Mouse (Mus musculus) neural tube, embryonic 14.5 days (tissue): Measurements from ENCODE around the gene Il5. TPM values are rescaled to one million over a fixed set of nuclear protein-coding genes. Genes with fewer than 3 reads are reported as not detected.

ENCODE experiments used
- ATAC-seq: fragments of 200-750 bp; cut with Nextera tagmentation; 2 replicates; pipeline ENCODE4 v1.8.0; 2017; ENCODE audit warnings: low read depth, mild to moderate bottlenecking, moderate TSS enrichment, moderate library complexity
- H3K27ac ChIP-seq: fragments of 300-500 bp; sonication (generic); 2 replicates; pipeline ENCODE4 v1.5.1; 2014; ENCODE audit warnings: low read depth, mild to moderate bottlenecking, control low read depth, low read length, moderate library complexity, mixed read lengths
- H3K27me3 ChIP-seq: fragments of 300-500 bp; sonication (generic); 2 replicates; pipeline ENCODE4 v1.6.1; 2014; ENCODE audit warnings: low read length; ENCODE audit not compliant: control insufficient read depth, insufficient read depth
- H3K36me3 ChIP-seq: fragments of 300-500 bp; sonication (generic); 2 replicates; pipeline ENCODE4 v1.6.1; 2014; ENCODE audit warnings: low read length, mixed read lengths; ENCODE audit not compliant: control insufficient read depth, insufficient read depth
- H3K4me1 ChIP-seq: fragments of 300-500 bp; sonication (generic); 2 replicates; pipeline ENCODE4 v1.6.1; 2014; ENCODE audit warnings: low read length; ENCODE audit not compliant: control insufficient read depth, insufficient read depth
- H3K4me2 ChIP-seq: fragments of 300-500 bp; sonication (generic); 2 replicates; pipeline ENCODE4 v1.6.1; 2014; ENCODE audit warnings: mild to moderate bottlenecking, low read depth, low read length, control low read depth
- H3K4me3 ChIP-seq: fragments of 300-500 bp; sonication (generic); 2 replicates; pipeline ENCODE4 v1.5.1; 2014; ENCODE audit warnings: low read depth, low read length, control low read depth, mixed read lengths
- H3K9ac ChIP-seq: fragments of 300-500 bp; sonication (generic); replicated peaks from 2 replicates; pipeline ENCODE4 v1.6.1; 2014; ENCODE audit warnings: low read depth, mild to moderate bottlenecking, control low read depth, low read length, mixed read lengths
- H3K9me3 ChIP-seq: fragments of 300-500 bp; sonication (generic); 2 replicates; pipeline ENCODE4 v1.6.1; 2016; ENCODE audit warnings: low read length; ENCODE audit not compliant: control insufficient read depth
- WGBS: fragments of 180-500 bp; shearing (Covaris S2); extraction: QIAGEN DNeasy Blood & Tissue Kit; methylation state at CpG from one replicate; pipeline ENCODE4 v1.1.7; 2014; 5-methylcytosine and 5-hydroxymethylcytosine counted together
- polyA plus RNA-seq: library from polyadenylated mRNA; unstranded; fragments of >200 nt; fragmentation: Nextera tagmentation; extraction: Ambion mirVana; gene quantifications from 2 replicates; pipeline ENCODE4 v1.2.1, GENCODE M21; 2014

The Il5 gene
- polyA plus RNA-seq = not detected in 2 replicates

DNA sequence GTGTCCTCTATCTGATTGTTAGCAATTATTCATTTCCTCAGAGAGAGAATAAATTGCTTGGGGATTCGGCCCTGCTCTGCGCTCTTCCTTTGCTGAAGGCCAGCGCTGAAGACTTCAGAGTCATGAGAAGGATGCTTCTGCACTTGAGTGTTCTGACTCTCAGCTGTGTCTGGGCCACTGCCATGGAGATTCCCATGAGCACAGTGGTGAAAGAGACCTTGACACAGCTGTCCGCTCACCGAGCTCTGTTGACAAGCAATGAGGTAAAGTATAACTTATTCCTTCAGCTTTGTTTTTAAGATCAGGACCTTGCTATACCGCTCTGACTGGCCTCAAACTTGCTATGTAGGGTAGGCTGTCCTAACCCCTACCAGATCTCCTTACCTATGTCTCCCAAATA is at the start of gene Il5:
Gene Il5, plus strand, starts transcription at position 80 of the 400 bp plus-strand sequence.
- H3K27ac ChIP-seq = no peak within 1 kb of the TSS
- no peaks in the 10 kb centered on the region for H3K27me3 ChIP-seq
- WGBS = 86% methylated on average over 6 of the region's 6 CpGs
- no peak for ATAC-seq
- H3K4me3 ChIP-seq = no peak within 1 kb of the TSS
- H3K9me3 ChIP-seq = no peaks in the 10 kb centered on the region
- H3K4me1 ChIP-seq = no peaks in the 10 kb centered on the region
- H3K9ac ChIP-seq = no peak within 1 kb of the TSS
- H3K36me3 ChIP-seq = no peaks in the 10 kb centered on the region
- H3K4me2 ChIP-seq = no peak within 1 kb of the TSS

GRCm38 (mm10) chr11:53671414-53671813 is 49.2 kb upstream of the Il5 start:
- H3K4me3 ChIP-seq = no peak overlapping the region
- H3K4me1 ChIP-seq = no peaks in the 10 kb centered on the region
- no peak overlapping the region for H3K27ac ChIP-seq
- no peaks in the 10 kb centered on the region for H3K9me3 ChIP-seq
- no peak for ATAC-seq
- no peak overlapping the region for H3K4me2 ChIP-seq
- H3K27me3 ChIP-seq = no peaks in the 10 kb centered on the region
- 95% methylated on average over 4 of the region's 4 CpGs for WGBS
- no peak overlapping the region for H3K9ac ChIP-seq
- H3K36me3 ChIP-seq = no peaks in the 10 kb centered on the region

- Histone ChIP-seq H3K9me3 (no peaks in the 10 kb centered on the region), H3K9ac (no peak overlapping the region), H3K27me3 (no peaks in the 10 kb centered on the region), H3K36me3 (peaks cover 3% of the 10 kb centered on the region; the same call in 1 of the 2 replicates), H3K27ac (no peak overlapping the region), H3K4me1 (no peaks in the 10 kb centered on the region), H3K4me3 (no peak overlapping the region), H3K4me2 (no peak overlapping the region)
- WGBS = 89% methylated on average over 4 of the region's 4 CpGs
- no peak for ATAC-seq
Observed at GRCm38 (mm10) chr11:53680141-53680540, 40.5 kb upstream of the Il5 start.

DNA sequence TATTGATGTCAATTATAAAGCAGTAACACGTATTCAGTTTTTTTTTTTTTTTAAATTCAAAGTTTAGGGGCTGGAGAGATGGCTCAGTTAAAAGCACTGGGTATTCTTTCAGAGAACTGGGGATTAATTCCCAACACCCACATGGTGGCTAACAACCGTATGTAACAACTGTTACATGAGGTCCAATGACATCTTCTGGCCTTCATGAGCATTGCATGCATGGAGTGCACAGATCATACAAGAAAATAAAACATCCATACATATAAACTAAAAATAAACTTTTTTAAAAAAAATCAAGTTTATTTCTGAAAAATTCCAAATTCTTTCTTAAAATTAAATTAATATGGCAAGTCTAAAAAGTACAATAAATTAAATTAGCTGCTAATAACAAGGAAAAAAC is 38.9 kb upstream of the Il5 start:
- Histone ChIP-seq H3K4me3 (no peak overlapping the region), H3K4me2 (no peak overlapping the region), H3K27ac (no peak overlapping the region), H3K9me3 (no peaks in the 10 kb centered on the region), H3K4me1 (no peaks in the 10 kb centered on the region), H3K9ac (no peak overlapping the region), H3K36me3 (peaks cover 3% of the 10 kb centered on the region; the same call in 1 of the 2 replicates), H3K27me3 (no peaks in the 10 kb centered on the region)
- 96% methylated on average over 2 of the region's 2 CpGs for WGBS
- ATAC-seq = no peak

GRCm38 (mm10) chr11:53682170-53682569 is 38.4 kb upstream of the Il5 start:
- 95% methylated on average over 2 of the region's 2 CpGs for WGBS
- no peaks in the 10 kb centered on the region for H3K9me3 ChIP-seq
- ATAC-seq = no peak

DNA sequence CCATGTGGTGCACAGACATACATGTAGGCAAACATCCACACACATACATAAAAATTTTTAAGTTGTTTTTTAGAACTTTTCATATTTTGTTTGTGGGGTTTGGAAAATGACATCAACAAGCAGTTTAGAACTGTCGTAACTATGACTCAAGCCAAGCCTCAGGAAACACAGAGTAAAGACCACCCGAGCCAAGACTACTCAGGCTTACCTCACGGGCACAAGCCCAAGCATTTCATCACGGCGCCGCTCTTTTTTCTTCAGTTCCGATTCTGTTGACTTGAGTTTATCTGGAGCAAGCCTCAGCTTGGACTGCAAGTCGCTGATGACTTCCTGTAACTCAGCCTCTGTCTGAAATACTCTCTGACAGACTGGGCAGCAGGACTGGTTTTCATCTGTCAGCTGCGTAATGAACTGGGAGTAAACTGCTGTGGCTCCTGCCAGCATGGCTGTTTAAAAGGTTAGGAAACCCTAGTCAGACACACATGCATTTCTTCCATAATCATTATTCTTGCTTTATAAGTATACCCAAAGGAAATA is 37.5 kb upstream of the Il5 start:
- Histone ChIP-seq H3K4me3 (no peak overlapping the region), H3K9ac (no peak overlapping the region), H3K36me3 (peaks cover 3% of the 10 kb centered on the region; the same call in 1 of the 2 replicates), H3K27ac (no peak overlapping the region), H3K4me1 (no peaks in the 10 kb centered on the region), H3K27me3 (no peaks in the 10 kb centered on the region), H3K9me3 (no peaks in the 10 kb centered on the region), H3K4me2 (no peak overlapping the region)
- ATAC-seq = no peak
- 94% methylated on average over 9 of the region's 9 CpGs for WGBS

More at GRCm38 (mm10) chr11:53682170-53682569, 38.4 kb upstream of the Il5 start:
- Histone ChIP-seq H3K4me2 (no peak overlapping the region), H3K27me3 (no peaks in the 10 kb centered on the region), H3K4me3 (no peak overlapping the region), H3K9ac (no peak overlapping the region), H3K4me1 (no peaks in the 10 kb centered on the region), H3K27ac (no peak overlapping the region), H3K36me3 (peaks cover 3% of the 10 kb centered on the region; the same call in 1 of the 2 replicates)

GRCm38 (mm10) chr11:53691979-53692378 is 28.6 kb upstream of the Il5 start:
- no peak for ATAC-seq
- 41% methylated on average over 10 of the region's 10 CpGs for WGBS
- Histone ChIP-seq H3K36me3 (no peaks in the 10 kb centered on the region; the same call in 1 of the 2 replicates), H3K4me3 (no peak overlapping the region), H3K27ac (no peak overlapping the region), H3K9ac (no peak overlapping the region), H3K4me1 (no peaks in the 10 kb centered on the region), H3K27me3 (no peaks in the 10 kb centered on the region), H3K4me2 (no peak overlapping the region), H3K9me3 (no peaks in the 10 kb centered on the region)

DNA sequence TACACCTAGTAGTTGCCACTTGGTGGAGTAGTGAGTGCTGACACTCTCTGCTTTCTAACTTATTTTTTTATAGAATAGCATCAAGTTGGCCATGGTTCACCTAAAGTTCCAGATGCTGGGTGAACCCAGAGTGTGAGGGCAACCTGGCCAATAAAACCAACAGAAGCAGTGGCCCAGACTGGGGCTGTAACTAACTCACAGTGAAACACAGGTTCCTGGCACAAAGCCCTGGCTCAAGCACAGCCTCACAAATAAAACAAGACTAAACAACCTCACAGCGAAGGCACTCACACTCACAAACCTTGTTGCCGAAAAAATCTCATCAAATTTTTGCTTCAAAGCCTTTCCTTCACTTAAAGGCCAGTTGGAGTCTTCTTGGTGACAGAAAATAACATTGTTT is 22.1 kb upstream of the Il5 start:
- no peak overlapping the region for H3K4me3 ChIP-seq
- H3K4me2 ChIP-seq = no peak overlapping the region
- no peaks in the 10 kb centered on the region for H3K9me3 ChIP-seq
- H3K9ac ChIP-seq = no peak overlapping the region
- H3K4me1 ChIP-seq = no peaks in the 10 kb centered on the region
- WGBS = 95% methylated on average over 2 of the region's 2 CpGs
- ATAC-seq = no peak
- H3K36me3 ChIP-seq = no peaks in the 10 kb centered on the region; the same call in 1 of the 2 replicates
- no peaks in the 10 kb centered on the region for H3K27me3 ChIP-seq
- no peak overlapping the region for H3K27ac ChIP-seq

GRCm38 (mm10) chr11:53699351-53699750 is 21.2 kb upstream of the Il5 start:
- 95% methylated on average over 4 of the region's 4 CpGs for WGBS
- no peaks in the 10 kb centered on the region for H3K9me3 ChIP-seq
- no peaks in the 10 kb centered on the region for H3K4me1 ChIP-seq
- H3K36me3 ChIP-seq = no peaks in the 10 kb centered on the region; the same call in 1 of the 2 replicates
- no peak for ATAC-seq
- no peaks in the 10 kb centered on the region for H3K27me3 ChIP-seq
- H3K27ac ChIP-seq = no peak overlapping the region
- no peak overlapping the region for H3K4me2 ChIP-seq
- H3K4me3 ChIP-seq = no peak overlapping the region
- H3K9ac ChIP-seq = no peak overlapping the region
